Mouse (Mus musculus) heart, embryonic 16.5 days (tissue): ENCODE results near the gene Tbx3. TPM values are rescaled to one million over a fixed set of nuclear protein-coding genes. Genes with fewer than 3 reads are reported as not detected.
A peak's percentile ranks its signal among the peaks of the same experiment; 100 is the strongest.

Experiments used
- ATAC-seq: fragments of 200-750 bp; cut with Nextera tagmentation; replicated peaks from 2 replicates; pipeline ENCODE4 v1.8.0; 2017; ENCODE audit warnings: moderate number of reproducible peaks; ENCODE audit not compliant: insufficient read depth, low FRiP score; ENCODE audit errors: extremely low read depth
- H3K27ac ChIP-seq: fragments of 300-500 bp; sonication (generic); 2 replicates; pipeline ENCODE4 v1.5.1; 2014; ENCODE audit warnings: mild to moderate bottlenecking, low read length, control low read depth, moderate library complexity
- H3K27me3 ChIP-seq: fragments of 300-500 bp; sonication (generic); 2 replicates; pipeline ENCODE4 v1.6.1; 2014; ENCODE audit warnings: low read length, mixed read lengths; ENCODE audit not compliant: control insufficient read depth, insufficient read depth
- H3K36me3 ChIP-seq: fragments of 300-500 bp; sonication (generic); 2 replicates; pipeline ENCODE4 v1.6.1; 2014; ENCODE audit not compliant: control insufficient read depth, insufficient read depth
- H3K4me1 ChIP-seq: fragments of 300-500 bp; sonication (generic); 2 replicates; pipeline ENCODE4 v1.6.1; 2014; ENCODE audit warnings: low read length, mixed read lengths; ENCODE audit not compliant: control insufficient read depth, insufficient read depth
- H3K4me2 ChIP-seq: fragments of 300-500 bp; sonication (generic); 2 replicates; pipeline ENCODE4 v1.6.1; 2014; ENCODE audit warnings: low read depth, mild to moderate bottlenecking, control low read depth, low read length
- H3K4me3 ChIP-seq: fragments of 300-500 bp; sonication (generic); 2 replicates; pipeline ENCODE4 v1.5.1; 2014; ENCODE audit warnings: mild to moderate bottlenecking, control low read depth, low read length
- H3K9ac ChIP-seq: fragments of 300-500 bp; sonication (generic); 2 replicates; pipeline ENCODE4 v1.6.1; 2014; ENCODE audit warnings: low read length, control low read depth
- H3K9me3 ChIP-seq: fragments of 300-500 bp; sonication (generic); replicated peaks from 2 replicates; pipeline ENCODE4 v1.6.1; 2016; ENCODE audit warnings: low read length; ENCODE audit not compliant: control insufficient read depth
- WGBS: fragments of 180-500 bp; shearing (Covaris S2); extraction: QIAGEN DNeasy Blood & Tissue Kit; methylation state at CpG from one replicate; pipeline ENCODE4 v1.1.7; 2014; 5-methylcytosine and 5-hydroxymethylcytosine counted together
- polyA plus RNA-seq: library from polyadenylated mRNA; unstranded; fragments of >200 nt; fragmentation: Nextera tagmentation; extraction: Ambion mirVana; gene quantifications from 2 replicates; pipeline ENCODE4 v1.2.1, GENCODE M21; 2015

The Tbx3 gene
- polyA plus RNA-seq, 1 experiment from 2014 or later = 7.4 TPM

- H3K4me1 ChIP-seq = peaks cover 3% of the 10 kb centered on the region; the same call in 1 of the 2 replicates
- H3K27ac ChIP-seq = no peak overlapping the region
- WGBS = 65% methylated on average over 2 of the region's 2 CpGs
- H3K36me3 ChIP-seq = no peaks in the 10 kb centered on the region
- H3K27me3 ChIP-seq = peaks cover 71% of the 10 kb centered on the region
- H3K4me3 ChIP-seq = no peak overlapping the region
- H3K4me2 ChIP-seq = no peak overlapping the region
- H3K9ac ChIP-seq = no peak overlapping the region
- ATAC-seq = no peak
- no peaks in the 10 kb centered on the region for H3K9me3 ChIP-seq
Observed at GRCm38 (mm10) chr5:119634861-119635260, 35.6 kb upstream of the Tbx3 start.

DNA sequence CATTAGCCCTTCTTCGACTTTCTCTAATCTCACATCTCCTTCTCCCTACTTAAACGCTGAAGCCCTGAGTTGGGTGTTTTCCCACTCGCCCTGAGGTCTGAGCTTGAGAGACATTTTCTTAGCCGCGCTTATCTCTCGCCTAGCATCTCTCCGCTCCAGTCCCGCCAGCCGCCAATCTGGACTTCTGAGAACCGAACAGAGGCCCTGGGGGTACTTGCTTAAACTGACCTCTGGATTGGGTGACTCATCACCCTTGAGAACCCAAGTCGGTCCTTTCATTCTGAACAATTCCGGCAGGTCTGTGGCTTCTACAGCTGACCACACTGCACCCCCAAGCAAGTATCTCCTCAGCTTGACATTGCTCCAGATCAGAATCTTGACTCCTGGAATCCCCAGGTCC lies 32.2 kb upstream of the Tbx3 start:
- Histone ChIP-seq H3K36me3 (no peaks in the 10 kb centered on the region), H3K27me3 (peaks cover 81% of the 10 kb centered on the region), H3K4me1 (peaks cover 3% of the 10 kb centered on the region; the same call in 1 of the 2 replicates), H3K9me3 (no peaks in the 10 kb centered on the region), H3K4me2 (no peak overlapping the region), H3K4me3 (no peak overlapping the region), H3K9ac (no peak overlapping the region), H3K27ac (no peak overlapping the region)
- no peak for ATAC-seq
- WGBS = 22% methylated on average over 12 of the region's 12 CpGs

DNA sequence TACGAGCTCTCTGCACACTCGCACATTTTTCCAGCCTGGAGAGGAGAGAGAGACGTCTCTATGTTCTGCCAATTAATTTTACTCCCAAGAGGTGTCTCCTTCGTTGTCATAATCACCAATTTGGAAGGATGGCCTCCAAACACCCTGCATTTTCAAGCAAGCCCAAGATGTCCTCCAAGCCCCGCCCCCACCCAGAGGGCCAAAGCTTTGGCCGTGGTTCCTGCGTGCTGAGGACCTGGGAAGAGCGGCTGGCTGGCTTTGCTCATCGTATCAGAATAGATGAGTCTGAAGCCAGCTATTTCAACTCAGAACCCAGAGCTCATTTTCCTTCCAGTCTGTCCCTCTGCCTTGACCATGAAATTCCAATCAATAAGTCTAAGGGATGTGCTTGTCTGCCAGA lies 29.4 kb upstream of the Tbx3 start:
- H3K4me1 ChIP-seq = peaks cover 3% of the 10 kb centered on the region; the same call in 1 of the 2 replicates
- no peaks in the 10 kb centered on the region for H3K36me3 ChIP-seq
- H3K4me3 ChIP-seq = no peak overlapping the region
- H3K9me3 ChIP-seq = no peaks in the 10 kb centered on the region
- no peak overlapping the region for H3K4me2 ChIP-seq
- no peak overlapping the region for H3K9ac ChIP-seq
- ATAC-seq = no peak
- H3K27ac ChIP-seq = no peak overlapping the region
- H3K27me3 ChIP-seq = peaks cover 84% of the 10 kb centered on the region
- WGBS = 63% methylated on average over 9 of the region's 9 CpGs

DNA sequence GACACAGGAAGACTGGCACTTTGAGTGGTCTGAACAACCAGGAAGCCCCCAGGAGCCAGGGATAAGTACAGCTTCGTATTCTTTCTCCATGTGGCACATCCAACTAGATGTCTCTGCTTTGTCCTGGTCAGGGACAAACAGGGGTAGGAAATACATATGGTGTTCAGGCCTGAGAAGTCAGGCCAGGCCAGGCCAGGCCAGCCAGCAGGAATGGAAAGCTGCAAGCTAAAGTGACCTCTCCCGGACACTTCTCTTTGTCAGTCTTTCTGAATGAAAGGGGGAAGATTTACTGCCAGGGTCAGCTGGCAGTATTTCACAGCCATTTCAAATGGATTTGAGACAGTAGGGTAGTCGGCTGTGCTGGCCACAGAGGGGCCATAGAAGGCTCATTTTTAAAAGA lies 28.8 kb upstream of the Tbx3 start:
- H3K27me3 ChIP-seq = peaks cover 87% of the 10 kb centered on the region
- H3K9ac ChIP-seq = no peak overlapping the region
- no peaks in the 10 kb centered on the region for H3K4me1 ChIP-seq
- H3K27ac ChIP-seq = no peak overlapping the region
- 49% methylated on average over 3 of the region's 3 CpGs for WGBS
- no peak overlapping the region for H3K4me3 ChIP-seq
- H3K9me3 ChIP-seq = no peaks in the 10 kb centered on the region
- ATAC-seq = no peak
- H3K4me2 ChIP-seq = no peak overlapping the region
- no peaks in the 10 kb centered on the region for H3K36me3 ChIP-seq

DNA sequence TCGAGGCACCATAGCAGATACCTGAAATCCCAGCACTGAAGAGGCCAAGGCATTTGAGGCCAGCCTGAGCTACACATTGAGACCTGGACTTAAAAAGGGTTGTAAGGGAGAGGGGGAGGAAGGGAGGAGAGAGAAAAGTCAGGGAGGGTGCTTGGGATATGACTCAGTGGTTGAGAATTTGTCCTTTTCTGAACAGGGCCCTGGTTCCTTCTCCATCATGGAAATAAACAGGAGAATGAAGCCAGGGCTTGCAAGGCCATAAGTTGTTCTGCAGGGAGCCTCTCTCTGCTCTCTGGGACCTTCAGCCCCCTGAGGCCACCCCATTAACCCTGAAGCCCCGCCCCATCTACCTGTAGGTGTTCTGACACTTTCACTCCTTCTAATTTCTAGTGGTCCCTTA lies 23.5 kb upstream of the Tbx3 start:
- no peak overlapping the region for H3K9ac ChIP-seq
- no peak overlapping the region for H3K4me2 ChIP-seq
- ATAC-seq = no peak
- peaks cover 65% of the 10 kb centered on the region for H3K27me3 ChIP-seq
- H3K36me3 ChIP-seq = no peaks in the 10 kb centered on the region
- peaks cover 6% of the 10 kb centered on the region for H3K4me1 ChIP-seq
- H3K4me3 ChIP-seq = no peak overlapping the region
- no peaks in the 10 kb centered on the region for H3K9me3 ChIP-seq
- H3K27ac ChIP-seq = no peak overlapping the region
- 56% methylated on average over 2 of the region's 2 CpGs for WGBS

- 16% methylated on average over 13 of the region's 13 CpGs for WGBS
- Histone ChIP-seq H3K27me3 (peaks cover 70% of the 10 kb centered on the region), H3K9ac (no peak overlapping the region), H3K36me3 (no peaks in the 10 kb centered on the region), H3K27ac (no peak overlapping the region), H3K9me3 (no peaks in the 10 kb centered on the region), H3K4me2 (no peak overlapping the region), H3K4me1 (peaks cover 11% of the 10 kb centered on the region), H3K4me3 (no peak overlapping the region)
- ATAC-seq = peak; percentile 97
Observed at GRCm38 (mm10) chr5:119651135-119651965, 19.1 kb upstream of the Tbx3 start.

GRCm38 (mm10) chr5:119656354-119656753 lies 14.1 kb upstream of the Tbx3 start:
- Histone ChIP-seq H3K4me1 (peaks cover 6% of the 10 kb centered on the region), H3K27me3 (peaks cover 87% of the 10 kb centered on the region), H3K9me3 (no peaks in the 10 kb centered on the region), H3K9ac (no peak overlapping the region), H3K27ac (no peak overlapping the region), H3K4me3 (no peak overlapping the region), H3K36me3 (no peaks in the 10 kb centered on the region), H3K4me2 (no peak overlapping the region)
- ATAC-seq = no peak
- 16% methylated on average over 7 of the region's 7 CpGs for WGBS

DNA sequence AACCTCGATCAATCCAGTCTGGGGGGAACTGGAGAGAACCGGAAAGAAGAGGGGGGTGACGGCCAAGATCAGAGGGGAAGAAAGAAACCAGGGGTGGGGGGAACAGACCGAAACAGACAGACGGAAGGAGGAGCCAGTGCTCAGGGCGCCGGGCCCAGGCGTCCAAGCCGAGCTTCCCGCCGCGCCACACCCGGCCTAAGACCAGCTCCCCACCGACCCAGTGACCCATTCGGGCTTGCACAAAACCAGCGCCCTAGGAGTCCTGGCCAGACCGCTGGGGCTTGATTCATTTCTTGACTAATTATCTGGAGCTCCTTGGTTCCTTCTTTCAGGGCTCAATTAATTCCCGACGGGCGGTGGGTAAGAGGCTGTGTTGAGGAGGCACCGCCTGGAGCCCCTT lies 13.6 kb upstream of the Tbx3 start:
- ATAC-seq = no peak
- peaks cover 90% of the 10 kb centered on the region for H3K27me3 ChIP-seq
- peaks cover 5% of the 10 kb centered on the region; the same call in 1 of the 2 replicates for H3K4me1 ChIP-seq
- no peaks in the 10 kb centered on the region for H3K9me3 ChIP-seq
- no peak overlapping the region for H3K4me3 ChIP-seq
- no peak overlapping the region for H3K4me2 ChIP-seq
- 11% methylated on average over 21 of the region's 21 CpGs for WGBS
- no peak overlapping the region for H3K9ac ChIP-seq
- H3K36me3 ChIP-seq = no peaks in the 10 kb centered on the region
- H3K27ac ChIP-seq = no peak overlapping the region

- peaks cover 2% of the 10 kb centered on the region; the same call in 1 of the 2 replicates for H3K4me1 ChIP-seq
- H3K9ac ChIP-seq = no peak overlapping the region
- no peaks in the 10 kb centered on the region for H3K9me3 ChIP-seq
- ATAC-seq = no peak
- no peak overlapping the region for H3K4me2 ChIP-seq
- no peak overlapping the region for H3K4me3 ChIP-seq
- no peak overlapping the region for H3K27ac ChIP-seq
- H3K27me3 ChIP-seq = peaks cover 91% of the 10 kb centered on the region
- H3K36me3 ChIP-seq = no peaks in the 10 kb centered on the region
- WGBS = 8% methylated on average over 6 of the region's 6 CpGs
Observed at GRCm38 (mm10) chr5:119657362-119657761, 13.1 kb upstream of the Tbx3 start.
